Mouse (Mus musculus) right cerebral cortex, postnatal 25 days (tissue): ENCODE results near the gene Nubp2.

Source experiments
- DNase-seq: peaks from one replicate; pipeline ENCODE4 v3.0.0; 2022

Gene Nubp2

DNA sequence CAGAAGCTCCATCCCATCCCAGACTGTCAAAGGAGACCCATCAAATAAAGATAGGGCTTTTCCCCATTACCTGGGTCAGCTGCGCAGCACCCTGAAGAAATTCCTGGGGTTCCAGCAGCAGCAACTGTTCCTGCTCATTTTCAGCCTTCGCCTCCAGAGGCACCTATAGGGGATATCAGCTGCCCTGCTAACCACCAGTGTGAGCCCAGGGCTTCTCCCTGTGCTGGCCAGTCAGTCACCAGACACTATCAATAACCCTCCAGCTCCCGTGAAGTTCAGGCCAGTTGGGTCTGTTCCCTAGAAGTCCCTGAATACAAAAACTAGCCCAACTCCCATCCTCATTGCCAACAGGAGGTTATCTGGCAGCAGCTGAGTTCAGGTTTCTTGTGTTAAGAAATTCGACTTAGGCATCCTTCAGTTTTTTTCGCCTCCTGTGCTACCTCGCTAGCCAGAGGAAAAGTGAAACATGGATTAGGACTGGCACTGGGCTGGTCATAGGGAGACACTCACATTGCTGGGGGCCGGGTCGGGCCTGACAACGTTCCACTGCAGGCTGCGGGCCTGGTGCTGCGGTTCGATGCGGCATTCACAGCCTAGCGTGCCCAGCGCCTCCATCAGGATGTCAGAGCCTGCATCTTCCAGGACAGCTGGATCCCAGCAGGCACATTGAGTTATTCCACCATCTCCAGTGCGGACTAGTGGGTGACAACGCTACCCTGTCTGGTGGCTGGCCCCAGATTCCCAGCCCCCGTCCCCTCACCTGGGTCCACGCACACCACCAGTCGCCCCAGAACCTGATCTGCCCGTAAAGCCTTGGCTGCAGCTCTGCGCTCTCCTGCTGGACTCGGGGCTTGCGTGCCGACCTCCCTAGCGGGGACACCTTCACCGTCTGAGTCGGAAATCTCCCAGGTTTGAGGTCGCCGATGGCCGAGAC lies 8.2 kb upstream of the Nubp2 start:
- DNase-seq: no peak

DNA sequence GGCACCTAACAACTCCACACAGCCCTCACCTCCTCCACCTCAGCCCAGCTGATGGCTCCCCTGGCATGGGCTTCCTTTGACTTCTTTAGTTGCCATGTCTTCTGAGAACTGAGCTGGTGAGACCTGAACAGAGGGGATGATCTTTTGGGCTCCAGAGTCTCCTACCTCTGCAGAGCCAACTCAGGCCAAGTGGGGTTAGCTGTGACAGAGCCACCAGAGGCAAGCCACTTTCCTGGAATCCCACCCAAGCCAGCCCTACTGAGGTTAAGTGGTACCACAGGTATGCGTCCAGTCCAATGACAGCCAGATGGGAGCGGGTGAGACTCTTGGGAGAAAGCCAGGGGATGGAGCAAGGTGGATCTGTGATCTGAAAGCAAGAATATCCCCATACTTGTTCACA lies 7.1 kb upstream of the Nubp2 start:
- no peak for DNase-seq

DNA sequence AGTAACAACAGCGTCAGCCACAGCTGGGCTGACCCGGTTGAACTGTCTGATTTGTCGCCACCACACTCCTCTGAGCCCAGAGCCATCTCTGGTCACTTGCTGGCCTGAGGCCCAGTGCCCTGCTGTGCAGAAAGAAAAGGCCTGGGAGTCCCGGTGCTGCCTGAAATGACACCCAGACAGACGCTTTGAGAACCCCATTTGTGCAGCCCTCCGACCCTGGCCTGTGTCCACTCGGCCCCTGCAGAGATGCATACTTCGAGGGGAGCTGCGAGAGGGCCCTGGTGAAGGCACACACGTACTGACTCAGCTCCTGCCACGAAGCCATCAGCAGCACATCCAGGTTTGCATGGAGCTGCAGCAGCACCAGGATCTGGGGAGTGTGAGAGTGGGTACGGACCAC lies 6.6 kb upstream of the Nubp2 start:
- DNase-seq: no peak

GRCm38 (mm10) chr17:24891321-24891720 lies 5.2 kb upstream of the Nubp2 start:
- no peak for DNase-seq

DNA sequence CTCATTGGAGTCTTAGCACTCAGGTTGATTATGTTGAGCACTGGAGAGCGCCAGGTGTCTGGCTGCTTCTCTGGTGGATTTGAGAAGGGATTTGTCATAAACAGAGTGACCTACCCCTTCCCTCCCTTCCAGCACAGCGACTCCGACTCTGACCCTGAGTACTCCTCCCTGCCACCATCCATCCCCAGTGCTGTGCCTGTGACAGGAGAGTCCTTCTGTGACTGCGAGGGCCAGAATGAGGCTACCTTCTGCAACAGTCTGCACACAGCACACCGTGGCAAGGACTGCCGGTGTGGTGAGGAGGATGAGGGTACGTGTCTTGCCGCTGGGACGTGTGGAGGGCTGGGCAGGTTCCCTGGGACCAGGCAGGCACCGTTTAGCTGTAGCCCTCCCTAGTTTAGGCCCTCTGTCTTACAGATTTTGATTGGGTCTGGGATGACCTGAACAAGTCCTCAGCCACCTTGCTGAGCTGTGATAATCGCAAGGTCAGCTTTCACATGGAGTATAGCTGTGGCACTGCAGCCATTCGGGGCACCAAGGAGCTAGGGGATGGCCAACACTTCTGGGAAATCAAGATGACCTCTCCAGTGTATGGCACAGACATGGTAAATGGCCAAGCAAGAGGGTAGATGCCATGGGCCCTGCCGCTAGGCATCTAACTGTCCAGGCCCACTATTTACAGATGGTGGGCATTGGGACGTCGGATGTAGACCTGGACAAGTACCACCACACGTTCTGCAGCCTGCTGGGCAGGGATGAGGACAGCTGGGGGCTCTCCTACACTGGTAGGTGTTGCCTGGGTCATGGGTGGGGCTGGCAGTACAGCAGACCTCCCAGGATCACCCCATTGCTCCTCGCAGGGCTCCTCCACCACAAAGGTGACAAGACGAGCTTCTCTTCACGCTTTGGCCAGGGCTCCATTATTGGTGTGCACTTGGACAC lies 4.3 kb upstream of the Nubp2 start:
- DNase-seq: no peak

DNA sequence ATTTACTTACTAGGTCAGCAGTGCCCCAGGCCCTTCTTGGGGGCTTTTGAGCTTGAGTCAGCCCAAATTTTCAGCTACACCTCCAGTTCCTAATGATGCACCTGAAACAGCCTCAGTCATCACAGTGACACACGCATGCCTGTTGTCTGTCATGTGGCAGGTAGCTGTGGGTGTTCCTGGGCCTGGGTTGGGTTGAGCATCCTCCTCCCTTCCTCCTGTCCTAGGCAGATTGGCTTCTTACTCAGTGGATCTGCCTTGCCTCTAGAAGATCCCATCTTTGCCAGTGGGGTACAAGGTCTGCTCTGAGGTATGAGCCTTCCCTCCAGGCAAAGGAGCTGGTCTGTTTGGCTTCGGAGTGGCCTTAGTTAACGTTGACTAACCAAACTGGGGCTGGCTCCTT lies 2.7 kb upstream of the Nubp2 start:
- DNase-seq: no peak

DNA sequence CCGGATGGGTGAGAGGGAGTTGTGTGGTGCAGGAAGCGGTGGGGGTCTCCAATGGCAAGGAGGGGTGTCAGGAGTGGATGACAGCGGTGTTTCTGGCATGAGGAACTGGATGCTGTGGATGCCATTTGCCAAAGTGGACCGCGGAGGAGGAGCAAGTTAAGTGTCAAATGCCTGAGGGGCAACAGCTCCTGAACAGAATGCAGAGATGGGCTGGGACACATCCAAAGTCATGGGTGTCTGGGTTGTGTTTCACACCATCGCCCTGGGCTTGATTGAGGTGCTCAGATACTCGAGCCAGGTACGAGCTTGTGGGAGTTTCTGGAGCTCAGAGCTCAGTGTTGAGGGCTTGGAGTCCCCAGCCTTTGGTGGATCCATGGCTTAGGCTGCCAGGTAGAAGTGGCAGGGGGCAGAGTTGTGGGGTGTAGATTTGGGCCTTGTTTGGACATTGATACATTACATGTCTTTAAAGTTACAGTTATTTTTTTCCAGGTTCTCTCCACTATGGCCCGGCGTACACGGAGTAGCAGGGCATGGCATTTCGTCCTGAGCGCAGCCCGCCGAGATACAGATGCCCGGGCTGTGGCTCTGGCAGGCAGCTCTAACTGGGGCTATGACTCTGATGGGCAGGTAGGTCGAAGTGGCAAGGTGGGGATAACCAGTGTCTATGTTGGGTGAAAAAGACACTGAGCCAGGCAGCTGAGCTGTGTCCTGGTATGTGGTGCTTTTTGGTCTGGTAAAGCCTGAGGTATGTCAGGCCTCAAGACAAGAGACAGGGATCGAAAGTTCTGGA lies 1.3 kb upstream of the Nubp2 start:
- DNase-seq: no peak

DNA sequence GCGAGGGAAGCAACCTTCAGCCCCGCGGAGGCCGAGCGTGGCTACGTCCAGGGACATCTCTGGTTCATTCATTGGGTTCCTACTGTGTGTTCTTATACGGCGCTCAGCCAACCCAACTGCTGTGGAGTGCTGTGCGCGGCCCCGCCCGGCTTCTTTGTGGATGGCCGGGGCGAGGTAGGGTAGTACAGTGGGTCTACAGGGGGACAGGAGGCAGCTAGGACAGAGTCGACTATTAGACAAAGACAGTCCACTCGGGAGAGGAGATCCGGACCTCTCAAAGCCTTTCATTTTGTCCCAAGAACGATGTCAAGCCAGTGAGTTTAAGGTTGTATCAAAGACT lies 753 bp upstream of the Nubp2 start:
- DNase-seq: no peak

DNA sequence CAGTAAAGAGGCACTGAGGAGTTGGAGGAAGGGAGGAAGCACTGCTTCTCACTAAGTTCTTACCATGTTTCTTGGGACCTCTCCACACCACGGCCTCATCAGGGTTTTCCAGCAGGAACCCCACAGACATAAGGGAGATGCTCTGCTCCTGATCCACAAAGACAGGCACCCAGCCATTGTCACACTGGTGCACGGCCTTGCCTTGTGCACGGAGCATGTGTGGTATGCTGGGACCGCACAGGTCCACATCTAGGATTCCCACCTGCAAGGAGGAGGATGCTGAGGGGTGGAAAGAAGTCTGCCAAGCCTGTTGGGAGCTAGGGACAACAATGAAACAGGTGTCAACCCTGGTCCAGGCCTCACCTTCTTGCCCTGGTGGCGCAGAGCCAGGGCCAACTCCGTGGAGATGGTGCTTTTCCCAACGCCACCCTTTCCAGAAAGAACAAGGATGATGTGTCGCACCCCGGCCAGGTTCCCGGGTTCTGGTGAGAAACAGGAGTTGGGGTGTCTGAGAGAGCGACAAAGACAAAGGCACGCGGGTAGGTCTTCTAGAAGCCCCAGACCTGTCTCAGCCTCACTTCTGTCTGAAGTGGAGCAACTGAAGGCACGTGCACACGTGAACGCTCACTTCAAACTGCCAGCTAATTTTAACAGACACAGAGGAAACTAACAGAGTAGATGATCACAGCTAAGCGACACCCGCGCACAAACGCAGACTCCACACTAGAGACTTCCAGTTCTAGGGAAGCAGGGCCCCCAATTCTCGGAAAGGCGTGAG lies 604 bp downstream of the Nubp2 start:
- no peak for DNase-seq

DNA sequence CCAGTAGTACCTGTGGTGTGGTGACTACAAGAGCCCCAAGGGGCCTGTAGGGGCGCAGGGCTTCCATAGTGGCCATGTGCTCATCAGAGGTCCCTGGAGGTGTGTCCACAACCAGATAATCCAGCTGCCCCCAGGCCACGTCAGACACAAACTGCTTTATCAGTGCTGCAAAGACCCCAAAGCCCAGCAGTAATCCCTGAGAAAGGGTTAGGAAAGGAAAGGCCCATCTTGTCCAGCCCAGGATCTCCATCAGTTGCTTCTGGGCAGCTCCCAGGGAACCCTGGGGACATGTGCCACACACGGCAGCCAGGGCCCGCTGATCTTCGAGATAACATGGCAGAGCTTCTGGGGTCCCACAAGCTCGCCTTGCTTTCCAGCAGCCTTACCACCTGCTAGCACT lies 1.8 kb downstream of the Nubp2 start:
- DNase-seq: no peak

DNA sequence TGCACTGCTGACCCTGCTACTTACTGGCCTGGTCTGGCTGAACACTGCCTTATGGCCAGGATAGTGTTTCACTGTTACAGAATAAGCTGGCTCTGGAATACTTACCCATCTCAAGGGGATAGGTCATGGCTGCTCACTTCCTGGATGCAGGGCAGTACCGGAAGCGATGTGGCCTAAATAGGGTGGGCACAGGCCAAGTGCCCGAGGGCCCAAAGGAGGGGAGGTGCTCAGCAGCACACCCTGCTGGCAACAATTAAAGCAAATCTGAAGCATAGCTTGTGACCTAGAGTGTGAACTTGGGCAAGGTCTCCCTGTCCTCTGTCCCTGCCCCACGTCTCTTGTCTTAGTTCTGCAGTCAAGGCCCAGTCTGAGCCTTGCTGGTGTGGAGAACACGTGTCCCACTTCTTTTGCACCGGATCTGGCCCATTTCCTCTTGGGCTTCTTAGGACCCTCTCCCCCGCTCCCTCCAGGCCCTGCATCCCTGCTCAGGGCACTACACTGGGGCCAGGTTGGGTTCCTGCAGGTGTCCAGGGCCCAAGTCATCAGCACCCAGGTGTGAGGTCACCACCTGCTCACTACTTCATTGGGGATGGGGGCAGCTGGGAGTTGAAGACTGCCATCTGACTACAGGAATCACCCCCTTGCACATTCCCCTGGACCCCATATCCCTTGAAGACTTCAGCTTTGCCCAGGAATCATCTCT lies 4.3 kb downstream of the Nubp2 start:
- DNase-seq: no peak

GRCm38 (mm10) chr17:24878531-24878930 lies 7.6 kb downstream of the Nubp2 start:
- DNase-seq: no peak

GRCm38 (mm10) chr17:24878117-24878397 lies 8.1 kb downstream of the Nubp2 start:
- DNase-seq: no peak

- no peak for DNase-seq
Measured at GRCm38 (mm10) chr17:24877336-24878116, 8.6 kb downstream of the Nubp2 start.

DNA sequence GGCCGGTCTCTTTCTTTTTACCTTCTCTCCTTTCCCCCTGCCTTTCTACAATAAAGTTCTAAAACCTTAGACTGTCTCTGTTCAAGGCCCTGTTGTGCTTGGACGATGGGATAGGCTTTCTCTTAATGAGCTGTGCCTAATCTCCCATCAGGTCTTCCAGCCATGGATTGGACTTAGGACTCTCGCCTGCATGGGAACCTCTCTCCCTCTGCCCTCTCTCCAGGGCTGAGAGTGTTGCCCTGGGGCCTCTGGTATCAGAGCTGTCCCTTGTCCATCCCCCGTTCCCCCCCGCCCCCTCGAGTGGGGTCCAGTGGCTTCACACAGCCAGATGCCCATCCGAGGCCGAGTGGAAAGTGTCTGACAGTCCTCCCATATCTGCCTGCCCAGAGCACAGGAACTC lies 11.2 kb downstream of the Nubp2 start:
- DNase-seq: no peak

DNA sequence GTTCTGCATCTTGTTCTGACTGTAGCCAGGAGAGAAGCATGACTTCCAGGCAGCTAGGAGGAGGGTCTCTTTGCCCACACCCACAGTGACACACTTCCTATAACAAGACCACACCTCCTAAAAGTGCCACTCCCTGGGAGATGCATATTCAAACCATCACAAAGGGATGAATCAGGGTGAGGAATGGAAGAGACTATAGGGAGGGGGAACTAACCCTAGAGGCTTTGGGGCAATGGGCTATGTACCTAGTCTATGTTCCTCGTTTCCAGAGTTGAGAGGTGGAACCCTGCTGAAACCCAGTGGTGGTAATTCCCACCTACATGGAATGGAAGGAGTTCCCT lies 11.8 kb downstream of the Nubp2 start:
- no peak for DNase-seq

DNA sequence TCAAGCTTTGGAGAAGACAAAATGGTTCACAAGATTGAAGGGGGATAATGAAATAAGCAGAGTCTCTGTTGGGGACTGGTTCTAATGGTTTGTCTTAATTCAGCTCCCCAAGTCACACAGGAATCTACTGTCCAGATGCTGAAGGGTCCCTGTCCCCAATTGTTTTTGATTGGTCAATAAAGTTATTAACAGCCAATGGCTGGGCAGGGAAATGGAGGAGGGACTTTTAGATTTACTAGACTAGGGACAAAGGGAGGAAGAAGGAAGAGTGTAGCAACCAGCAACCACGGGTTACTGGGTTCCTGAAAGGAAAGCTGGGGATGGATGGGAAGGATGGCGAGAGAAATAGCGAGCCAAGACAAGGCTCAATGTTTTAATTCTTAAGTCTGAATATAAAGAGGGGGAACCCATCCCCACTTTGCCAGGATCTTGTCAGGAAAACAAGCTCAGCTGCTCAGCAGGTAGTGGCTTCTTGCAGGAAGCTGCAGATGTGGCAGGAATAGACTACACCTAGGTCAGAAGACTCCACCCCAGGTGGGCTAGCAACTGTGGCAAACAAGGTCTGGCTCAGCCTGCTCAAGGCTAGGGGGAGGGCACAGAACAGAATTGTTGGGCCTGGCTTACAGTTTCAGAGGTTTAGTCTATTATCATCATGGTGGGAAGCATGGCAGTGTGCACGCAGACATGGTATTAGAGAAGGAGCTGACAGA lies 12.3 kb downstream of the Nubp2 start:
- no peak for DNase-seq

- peak; percentile 24 for DNase-seq
Measured at GRCm38 (mm10) chr17:24867914-24868313, 18.2 kb downstream of the Nubp2 start.

GRCm38 (mm10) chr17:24865776-24866175 lies 20.4 kb downstream of the Nubp2 start, which contains the start of gene Igfals:
Igfals (plus strand) TSS chr17:24865997.
- DNase-seq: no peak

DNA sequence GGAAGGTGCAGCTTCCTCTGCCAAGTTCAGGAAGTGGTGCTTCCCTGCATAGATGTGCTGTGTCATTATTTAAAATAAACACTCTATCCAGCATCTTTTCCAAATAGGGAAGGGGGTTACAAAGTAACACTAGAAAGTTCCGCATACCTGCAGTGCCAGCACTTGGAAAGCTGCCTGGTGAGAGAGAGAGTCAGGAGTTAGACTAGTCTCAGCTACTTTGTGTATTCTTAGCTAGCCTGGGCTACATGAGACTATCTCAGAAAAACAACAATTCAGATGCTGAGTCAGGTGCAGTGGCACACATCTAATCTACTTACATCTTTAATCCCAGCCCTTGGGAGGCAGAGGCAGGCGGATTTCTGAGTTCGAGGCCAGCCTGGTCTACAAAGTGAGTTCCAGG lies 24.4 kb downstream of the Nubp2 start:
- no peak for DNase-seq
